Mouse (Mus musculus): Measurements from ENCODE around the gene Glipr1.
"Not testable (repeated sequence)": the region's sequence is repeated elsewhere in the genome, so short reads cannot be mapped to it uniquely, and the experiment has no call there.

The Glipr1 gene

DNA sequence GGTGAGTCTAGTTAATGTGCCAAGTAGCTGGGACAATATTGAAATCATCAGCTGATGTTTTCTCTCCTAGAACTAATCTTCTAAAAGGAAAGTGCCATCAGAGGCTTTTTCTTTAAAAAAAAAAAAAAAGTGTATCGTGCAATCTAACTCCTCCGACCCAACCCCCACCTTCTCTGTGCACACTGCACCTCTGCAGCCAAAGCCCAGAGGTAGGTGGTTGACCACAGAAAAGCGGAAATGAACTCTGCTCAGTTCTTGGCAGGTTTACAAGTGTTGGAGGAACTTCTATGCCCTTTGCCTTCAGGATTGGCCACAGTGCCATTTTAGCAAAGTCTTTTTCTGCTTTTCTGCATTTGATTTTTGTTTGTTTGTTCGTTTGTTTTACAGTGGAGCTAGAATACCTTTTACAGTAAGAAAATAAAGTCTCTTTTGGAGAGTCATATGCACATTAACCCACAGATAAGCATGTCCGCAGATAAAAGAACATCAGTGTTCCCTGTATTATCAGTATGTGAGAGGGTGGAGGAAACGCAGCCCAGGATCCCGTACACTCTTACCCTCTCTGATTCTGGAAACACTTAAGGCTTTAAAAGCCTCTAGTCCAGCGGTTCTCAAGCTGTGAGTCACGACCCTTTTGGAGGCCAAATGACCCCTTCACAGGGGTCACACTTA is at the start of gene Glipr1:
Gene Glipr1 (minus strand): TSS at position 88 of the 672 bp plus-strand sequence.
- peak; percentile 41 for DNase-seq

DNA sequence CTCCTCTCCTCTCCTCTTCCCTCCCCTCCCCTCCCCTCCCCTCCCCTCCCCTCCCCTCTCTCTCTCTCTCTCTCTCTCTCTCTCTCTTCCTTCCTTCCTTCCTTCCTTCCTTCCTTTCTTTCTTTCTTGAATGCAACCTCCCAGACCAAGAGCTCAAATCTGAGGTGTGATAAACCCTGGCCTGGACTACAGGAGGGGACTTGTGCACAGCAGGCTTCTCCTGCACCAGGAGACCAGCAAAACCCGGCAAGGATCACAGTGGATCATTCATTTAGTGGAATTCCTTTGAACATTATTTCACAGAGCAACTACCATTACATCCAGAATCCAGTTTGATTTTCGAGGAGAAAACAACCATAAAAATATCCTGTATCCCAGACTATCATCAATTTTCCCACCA is 49.5 kb upstream of the Glipr1 start:
- DNase-seq, result peak; percentile 11

DNA sequence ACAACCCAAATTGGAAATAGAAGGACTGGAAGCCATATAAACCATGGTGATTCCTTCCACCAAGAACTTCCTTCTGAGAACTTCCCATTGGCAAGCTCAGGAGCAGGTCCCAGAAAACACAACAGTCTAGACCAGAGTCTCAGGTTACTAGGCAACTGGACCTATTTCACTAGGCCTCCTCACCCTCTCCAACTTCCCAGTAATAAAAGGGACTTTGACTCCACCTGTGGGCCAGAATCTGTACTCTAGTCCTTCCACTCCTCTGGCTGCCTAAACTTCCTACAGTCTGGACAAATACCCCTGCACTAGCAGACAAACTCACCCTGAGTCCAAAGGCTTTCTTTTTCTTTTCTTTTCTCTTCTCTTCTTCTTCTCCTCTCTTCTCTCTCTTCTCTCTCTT is 48.8 kb upstream of the Glipr1 start:
- no peak for DNase-seq

DNA sequence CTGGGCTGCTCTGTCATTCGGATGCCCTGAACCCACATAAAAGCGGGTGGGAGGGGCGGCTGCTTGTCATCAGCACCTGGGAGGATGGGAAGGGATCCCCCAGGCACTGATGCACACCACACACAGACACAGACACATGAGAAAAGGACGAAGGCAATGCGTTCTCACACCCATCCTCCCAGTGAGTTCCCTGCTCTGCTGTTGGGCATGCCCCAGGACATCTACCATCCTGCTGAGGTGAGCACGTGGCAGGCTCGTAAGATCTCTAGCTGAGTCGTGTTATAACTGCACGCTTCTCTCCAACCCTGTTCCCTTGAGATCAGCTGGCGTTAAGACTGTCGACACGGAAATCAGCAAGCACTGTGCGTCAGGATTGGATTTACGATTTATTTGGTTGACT is 41.9 kb upstream of the Glipr1 start:
- not testable (repeated sequence) for DNase-seq

DNA sequence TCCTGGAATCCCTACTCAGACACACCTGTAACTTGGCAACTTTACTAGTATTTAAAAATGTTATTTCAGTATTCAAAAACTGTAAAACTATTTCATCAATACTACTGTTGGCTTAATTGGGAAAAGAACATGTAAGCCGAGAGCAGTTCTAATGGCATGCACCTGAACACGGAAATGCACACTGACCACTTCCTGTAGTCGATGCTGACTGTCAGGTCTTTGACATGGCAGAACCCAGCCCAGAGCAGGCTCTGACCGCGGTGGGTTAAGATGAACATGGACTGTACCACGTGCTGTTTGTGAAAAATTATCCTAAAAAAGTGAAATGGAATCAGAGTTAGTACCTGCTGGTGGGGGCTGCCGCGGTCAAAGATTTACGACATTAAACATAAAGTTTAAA is 41.1 kb upstream of the Glipr1 start:
- DNase-seq, result not testable (repeated sequence)

DNA sequence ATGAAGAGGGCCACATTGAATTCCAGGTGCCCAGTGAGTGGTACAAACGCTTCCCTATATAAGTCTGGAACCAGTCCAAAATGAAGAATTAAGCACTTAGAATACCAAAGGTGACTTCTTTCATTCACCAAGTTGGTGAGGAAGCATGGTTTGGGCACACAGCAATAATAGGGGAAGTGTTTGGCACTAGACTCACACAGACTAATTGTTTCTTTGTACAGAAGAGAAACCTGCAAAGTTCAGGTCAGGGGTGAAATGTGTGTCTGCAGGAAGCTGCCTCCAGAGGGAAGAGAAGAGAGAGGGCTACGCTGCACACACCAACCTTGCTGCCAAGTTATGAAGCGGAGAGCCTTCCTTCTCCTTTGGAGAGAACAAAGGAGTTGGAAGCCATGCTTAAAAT is 26.3 kb upstream of the Glipr1 start:
- not testable (repeated sequence) for DNase-seq

DNA sequence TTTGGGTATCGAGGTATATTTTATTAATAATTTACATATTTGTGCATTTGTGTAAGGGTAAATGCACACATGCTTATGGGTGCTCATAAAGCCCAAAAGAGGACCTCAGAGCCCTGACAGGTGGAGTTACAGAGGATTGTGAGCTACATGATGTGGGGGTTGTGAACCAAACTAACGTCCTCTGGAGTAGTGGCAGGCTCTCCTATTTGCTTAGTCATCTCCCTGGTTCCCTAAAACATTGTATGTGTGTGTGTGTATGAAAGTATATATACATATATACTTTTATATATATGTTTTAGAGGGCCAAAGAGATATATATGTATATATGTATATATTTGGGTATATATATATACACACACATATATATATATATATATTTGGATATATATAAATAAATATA is 21.2 kb upstream of the Glipr1 start:
- no peak for DNase-seq

DNA sequence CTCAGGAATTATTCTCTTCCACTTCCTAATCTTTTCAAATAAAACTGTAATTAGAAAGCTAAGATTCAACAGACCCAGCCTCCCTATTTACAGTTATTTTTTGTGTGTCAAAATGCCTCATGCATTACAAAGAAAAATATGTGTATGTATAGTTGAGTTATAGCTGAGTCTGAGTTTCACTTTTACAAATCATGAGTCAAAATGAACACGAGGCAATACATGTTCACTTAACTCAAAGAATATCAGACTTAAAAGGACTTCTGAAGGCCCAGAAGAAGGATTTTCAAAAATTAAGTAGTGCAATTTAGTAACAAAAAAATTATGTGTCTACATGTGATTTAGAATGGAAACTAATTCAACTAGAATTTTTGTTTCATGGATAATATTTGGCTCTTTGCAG is 7.1 kb upstream of the Glipr1 start:
- DNase-seq, result not testable (repeated sequence)

DNA sequence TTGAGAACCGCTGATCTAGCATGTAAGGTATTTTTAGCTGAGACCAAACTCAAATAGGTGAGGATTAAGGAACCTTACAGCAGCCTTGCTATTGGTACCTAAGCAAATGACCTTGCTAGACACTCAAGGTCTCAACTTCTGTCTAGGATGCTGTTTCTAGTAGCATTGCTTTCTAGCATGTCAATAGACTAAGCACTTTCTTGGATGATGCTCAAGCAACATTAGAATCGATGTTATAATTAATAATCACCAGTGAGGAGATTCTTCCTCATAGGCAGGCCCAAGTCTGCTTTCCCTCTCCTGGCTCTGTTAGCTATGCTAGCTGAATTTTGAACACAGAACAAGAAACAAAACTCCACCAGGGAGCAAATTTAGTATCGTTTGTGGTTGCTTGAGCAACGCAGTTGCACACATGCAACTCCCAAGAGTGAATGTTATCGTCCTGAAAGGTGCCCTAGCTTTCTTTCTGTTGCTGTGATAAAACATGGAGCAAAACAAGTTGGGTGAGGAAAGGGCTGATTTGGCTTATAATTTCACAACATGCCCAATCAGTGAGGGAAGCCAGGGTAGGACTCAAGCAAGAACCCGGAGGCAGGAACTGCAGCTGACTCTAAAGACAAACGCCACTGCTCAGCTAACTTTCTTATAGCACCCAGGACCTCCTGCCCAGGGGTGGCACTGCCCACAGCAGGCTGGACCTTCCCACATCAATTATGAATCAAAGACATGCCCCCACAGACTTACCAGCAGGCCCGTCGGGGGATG is 493 bp downstream of the Glipr1 start:
- no peak for DNase-seq

DNA sequence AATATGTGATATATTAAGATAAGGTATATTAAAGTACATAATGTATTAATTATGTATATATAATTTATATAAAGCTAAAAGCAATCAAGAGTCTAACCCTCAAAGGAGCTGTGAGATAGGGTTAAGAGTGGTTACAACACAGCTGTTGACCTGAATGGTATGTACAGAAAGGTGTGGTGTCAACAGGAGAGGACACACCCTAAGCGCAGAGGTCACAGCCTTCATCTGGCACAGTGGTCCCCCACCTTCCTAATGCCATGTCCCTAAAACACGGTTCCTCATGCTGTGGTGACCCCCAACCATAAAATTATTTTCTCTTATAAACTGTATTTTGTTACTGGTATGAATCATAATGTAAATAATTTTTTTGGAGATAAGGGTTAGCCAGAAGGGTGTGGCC is 1.1 kb downstream of the Glipr1 start:
- DNase-seq, result no peak

DNA sequence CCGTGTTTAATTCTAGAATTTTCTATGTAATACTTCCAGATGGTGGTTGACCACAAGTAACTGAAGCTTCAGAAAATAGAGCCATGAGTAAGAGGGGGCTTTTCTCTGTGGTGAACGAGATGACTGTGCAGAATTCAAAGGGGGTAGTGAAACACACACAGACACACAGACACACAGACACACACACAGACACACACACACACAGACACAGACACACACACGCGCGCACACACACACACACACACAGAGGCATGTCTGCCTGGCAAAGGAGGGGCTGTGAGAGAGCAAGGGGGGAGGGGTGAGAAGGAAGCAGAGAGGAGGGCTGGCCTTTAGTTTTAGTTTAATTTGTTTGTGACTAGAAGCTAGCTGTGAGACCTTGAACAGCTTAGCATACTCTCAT is 1.9 kb downstream of the Glipr1 start:
- DNase-seq, result no peak

DNA sequence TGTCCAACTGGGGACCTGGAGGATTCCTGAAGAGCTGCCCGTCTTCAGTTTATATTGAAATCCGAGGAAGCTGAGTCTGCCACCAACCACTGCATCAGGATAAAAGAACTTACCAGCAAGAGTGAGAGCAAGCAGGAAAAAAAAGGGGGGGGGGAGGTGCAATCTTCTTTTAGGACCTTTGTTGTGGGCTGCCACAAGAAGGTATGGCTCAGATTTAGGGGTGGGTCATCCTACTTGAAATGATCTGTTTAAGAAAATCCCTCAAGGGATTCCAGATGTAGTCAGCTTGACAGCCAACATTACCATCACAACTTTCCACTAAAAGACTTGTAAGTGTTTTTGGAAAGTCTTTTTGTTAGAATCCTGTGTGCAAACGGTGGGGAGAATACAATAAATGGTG is 2.7 kb downstream of the Glipr1 start:
- DNase-seq, result no peak

DNA sequence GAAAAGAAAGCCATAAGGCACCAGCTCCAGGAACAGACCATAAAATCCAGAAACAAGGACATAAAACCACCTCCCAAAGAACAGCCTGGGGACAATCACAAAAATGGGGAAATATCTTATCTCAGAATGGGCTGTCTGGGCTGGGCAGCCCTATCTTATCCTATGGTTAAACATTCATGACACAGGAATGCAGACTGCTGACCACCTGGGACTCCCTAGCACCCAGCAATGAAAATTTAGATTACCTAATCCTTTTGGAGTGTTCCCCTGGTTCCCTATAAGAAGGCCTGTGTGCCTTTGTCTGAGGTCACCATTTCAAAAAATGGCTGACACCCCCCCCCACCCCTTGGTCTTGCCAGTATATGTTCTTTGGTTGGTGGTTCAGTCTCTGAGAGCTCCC is 4.8 kb downstream of the Glipr1 start:
- DNase-seq, result no peak

DNA sequence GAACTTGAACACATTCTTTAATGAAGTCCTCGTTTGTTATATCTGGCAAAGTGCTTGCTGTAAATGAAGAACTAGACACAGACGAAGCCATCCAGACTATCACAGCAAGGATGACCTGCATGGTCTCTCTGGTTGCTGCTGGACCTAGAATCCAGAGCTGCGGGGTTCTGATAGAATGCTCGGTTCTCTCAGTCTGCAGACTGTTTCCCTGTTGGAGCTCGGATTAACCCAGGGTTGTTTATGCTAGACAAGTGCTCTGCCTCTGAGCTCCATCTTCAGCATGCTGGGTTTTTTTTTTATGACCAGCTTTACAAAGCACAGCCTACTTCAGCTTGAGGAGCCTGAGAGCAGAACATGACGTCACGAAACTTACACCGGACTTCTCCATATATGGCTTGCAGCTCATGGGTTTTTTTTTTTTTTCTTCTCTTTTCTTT is 5.5 kb downstream of the Glipr1 start:
- peak; percentile 20 for DNase-seq

DNA sequence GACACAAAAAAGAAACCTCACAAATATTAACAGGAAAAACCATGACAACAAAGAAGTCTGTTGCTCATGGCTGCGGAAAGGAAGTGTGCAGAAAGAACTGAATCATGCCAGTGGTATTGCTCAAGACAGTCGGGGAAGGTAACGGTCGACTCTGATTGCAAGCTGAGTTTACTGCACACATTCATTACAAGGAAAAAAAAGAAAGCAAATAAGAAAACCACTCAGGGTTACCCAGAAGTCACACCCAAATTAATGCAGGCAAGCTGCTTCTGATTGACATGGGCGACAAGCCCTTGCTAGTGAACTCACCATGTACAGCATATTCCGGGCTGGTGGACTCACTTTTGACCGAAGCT is 5.9 kb downstream of the Glipr1 start:
- DNase-seq, result no peak

DNA sequence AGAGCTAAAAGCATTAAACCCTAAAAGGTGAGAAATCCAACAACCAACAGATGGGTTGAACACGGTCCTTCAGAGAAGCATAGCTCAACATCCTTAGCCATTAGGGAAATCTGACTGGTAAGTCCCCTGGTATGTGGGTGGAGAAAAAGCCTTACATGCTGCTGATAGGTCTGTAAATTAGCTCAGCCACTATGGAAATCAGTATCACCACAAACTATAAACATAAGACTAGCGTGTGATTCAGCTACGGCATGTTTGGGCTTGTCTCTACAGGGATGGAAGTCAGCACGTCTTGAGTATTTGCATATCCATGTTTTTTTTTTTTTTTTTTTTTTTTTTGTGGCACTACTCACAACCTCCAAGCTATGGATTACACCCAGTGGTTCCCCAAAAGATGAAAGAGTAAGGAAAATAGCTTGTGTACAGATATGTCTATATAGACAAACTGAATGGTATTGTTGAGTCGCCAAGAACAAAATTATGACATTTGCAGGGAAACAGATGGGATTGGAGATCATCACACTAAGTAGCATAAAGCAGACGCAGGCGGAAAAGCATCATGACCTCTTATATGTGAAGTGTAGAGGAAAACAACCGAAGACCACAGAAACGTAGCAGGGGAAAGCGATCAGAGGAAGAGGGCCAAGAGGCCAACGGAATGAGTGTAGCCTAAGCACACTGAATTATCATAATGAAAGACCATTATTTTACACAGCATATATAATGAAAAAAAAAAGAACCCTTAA is 6.5 kb downstream of the Glipr1 start:
- no peak for DNase-seq

DNA sequence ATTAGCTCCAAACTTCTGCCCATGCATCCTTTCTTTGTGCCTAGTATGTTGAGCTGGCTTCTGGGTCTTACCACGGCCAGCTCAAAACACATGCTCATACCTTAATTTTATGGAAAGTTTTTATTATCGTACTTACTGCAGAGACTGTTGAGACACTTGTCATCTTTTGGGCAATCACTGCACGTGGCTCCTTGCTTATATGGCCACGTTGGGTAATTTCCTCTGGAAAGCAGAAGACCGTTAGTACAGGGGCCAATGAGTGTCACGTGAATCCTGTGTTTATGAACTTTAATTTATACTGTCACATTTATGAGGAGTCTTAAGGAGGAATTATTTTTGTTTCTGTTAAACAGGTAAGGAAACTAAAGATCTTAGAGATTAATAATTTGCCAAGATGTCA is 16.0 kb downstream of the Glipr1 start:
- DNase-seq, result no peak

DNA sequence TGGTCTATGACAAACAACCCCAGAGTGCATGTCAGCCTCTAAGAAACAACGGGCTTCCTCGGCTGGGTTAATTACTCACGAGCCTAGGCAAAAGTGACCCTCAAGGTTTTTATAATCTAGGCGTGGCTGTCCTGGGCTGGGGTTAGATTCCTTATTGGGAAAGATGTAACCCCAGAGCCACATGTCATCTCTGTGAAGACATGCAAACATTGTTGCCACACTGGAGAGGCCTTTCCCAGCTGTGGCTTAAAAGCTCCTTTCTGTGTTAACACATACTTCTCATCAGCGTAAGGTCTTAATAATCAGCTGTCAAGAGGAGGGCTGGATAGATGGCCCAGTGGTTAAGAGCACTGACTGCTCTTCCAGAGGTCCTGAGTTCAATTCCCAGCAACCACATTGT is 19.4 kb downstream of the Glipr1 start:
- DNase-seq, result no peak

DNA sequence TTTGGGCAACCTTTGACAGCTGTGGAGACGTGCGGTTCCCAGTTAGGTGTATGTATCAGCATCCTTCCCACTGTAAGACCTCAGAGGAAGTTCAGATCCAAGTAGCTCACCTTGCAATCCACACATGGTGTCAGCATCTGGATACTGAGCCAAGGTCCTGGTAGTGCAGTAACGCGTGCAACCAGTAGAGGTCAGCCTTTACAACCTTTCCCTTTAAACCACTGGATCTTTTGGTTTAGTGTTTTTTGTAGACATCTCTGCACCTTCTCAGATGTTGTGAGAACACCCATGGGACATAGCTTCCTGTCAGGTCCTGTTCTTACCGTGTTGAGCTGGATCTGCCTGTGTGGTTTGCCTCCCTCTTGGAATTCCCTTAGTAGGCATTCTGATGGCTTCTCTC is 24.8 kb downstream of the Glipr1 start:
- DNase-seq, result peak; percentile 65

DNA sequence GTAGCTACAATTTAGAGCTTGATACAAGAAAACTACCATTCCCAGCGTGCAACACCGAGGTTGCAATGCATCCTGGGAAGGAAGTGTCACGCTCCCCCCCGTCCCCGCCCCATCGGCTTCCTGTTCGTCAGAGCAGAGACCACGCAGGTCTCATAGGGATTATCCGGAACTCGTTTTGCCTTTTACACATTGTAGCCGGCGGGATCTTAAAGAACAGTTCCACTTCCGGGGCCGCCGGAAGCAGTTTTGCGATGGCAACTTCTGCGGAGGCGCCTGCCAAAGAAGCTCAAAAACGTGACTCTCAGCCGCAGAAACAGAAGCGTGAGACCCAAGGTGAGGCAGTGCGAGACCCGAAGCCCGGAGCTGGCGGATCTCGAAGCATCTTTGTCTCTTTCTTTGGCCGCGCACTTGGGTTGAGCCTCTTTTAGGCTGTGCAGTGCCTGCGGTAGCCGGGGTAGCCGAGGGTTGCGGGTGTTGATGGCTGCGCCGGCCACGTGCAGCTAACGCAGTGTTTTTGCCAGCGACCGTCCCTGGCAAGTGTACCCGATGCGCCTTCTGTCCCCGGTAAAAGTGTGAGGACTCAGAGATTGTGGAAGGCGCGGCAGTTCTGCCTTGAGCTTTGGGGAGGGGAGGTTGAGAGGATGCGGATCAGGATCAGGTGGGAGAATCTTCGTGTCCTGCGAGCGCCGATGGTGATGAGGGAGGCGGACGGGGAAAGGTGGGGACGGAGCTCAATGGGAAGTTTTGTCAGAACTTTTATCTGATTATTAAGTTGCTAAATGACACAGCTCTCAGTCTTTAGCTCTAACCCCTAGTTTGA is 29.7 kb downstream of the Glipr1 start, which contains the start of gene Krr1:
Gene Krr1 (plus strand): TSS at position 123 of the 820 bp plus-strand sequence.
- peak; percentile 94 for DNase-seq

DNA sequence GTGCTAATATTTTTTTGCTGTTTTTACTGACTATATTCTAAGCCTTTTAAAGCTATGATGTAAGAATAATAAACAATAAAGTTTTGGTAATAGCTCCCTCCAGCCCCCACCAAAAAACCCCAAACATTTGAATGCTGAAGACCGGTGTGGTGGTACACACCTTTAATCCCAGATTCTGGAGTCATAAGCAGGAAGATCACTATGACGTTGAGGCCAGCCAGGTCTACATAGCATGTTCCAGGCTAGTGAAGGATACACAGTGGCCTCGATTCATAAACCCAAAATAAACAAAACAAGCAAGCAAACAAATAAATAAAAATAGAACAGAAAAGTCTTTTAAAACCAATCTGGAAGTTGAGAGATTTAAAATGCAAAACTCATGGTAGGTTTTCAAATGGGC is 30.5 kb downstream of the Glipr1 start:
- DNase-seq, result no peak

DNA sequence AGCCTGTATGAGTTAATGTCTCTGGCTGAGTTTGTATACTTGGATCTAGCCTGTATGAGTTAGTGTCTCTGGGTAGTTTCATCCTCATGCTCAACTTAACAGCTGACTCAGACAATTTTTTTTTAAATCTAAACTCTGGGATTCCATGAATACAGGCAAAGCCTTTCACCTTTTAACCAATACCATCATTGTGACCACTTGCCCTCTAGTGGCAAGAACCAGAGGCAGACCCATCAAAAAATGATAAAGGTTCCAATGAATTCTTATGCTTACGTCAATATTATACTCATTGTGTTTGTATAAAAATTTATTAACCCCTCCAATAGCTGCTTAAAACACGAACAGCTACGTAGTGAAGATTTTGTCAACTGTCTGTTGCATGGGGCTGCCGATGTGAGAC is 36.0 kb downstream of the Glipr1 start:
- peak; percentile 20 for DNase-seq

DNA sequence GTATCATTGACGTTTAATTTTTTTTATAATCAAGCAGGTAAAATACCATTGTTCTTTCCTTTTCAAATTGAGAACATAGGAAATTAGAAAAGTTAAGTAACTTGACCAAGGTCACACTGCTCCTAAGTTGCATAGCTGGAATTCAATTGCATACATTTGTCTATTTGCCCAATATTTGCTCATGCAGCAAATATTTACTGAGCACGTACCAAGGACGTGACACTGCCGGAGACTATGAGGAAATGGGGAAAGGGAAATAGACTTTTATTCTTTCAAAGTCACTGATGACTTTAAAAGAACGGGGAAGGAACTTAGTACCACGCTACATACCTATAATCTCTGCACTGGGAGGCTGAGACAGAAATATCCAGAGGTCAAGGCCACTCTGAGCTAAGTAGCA is 42.0 kb downstream of the Glipr1 start:
- DNase-seq, result no peak
